Mouse (Mus musculus): ENCODE results near the gene Gnptab. TPM values are rescaled to one million over a fixed set of nuclear protein-coding genes. Genes with fewer than 3 reads are reported as not detected.

Gnptab gene
- polyA plus RNA-seq (2015; fragmentation: Nextera tagmentation; extraction: Ambion mirVana), result 12.3 and 15.0 TPM in 2 replicates

DNA sequence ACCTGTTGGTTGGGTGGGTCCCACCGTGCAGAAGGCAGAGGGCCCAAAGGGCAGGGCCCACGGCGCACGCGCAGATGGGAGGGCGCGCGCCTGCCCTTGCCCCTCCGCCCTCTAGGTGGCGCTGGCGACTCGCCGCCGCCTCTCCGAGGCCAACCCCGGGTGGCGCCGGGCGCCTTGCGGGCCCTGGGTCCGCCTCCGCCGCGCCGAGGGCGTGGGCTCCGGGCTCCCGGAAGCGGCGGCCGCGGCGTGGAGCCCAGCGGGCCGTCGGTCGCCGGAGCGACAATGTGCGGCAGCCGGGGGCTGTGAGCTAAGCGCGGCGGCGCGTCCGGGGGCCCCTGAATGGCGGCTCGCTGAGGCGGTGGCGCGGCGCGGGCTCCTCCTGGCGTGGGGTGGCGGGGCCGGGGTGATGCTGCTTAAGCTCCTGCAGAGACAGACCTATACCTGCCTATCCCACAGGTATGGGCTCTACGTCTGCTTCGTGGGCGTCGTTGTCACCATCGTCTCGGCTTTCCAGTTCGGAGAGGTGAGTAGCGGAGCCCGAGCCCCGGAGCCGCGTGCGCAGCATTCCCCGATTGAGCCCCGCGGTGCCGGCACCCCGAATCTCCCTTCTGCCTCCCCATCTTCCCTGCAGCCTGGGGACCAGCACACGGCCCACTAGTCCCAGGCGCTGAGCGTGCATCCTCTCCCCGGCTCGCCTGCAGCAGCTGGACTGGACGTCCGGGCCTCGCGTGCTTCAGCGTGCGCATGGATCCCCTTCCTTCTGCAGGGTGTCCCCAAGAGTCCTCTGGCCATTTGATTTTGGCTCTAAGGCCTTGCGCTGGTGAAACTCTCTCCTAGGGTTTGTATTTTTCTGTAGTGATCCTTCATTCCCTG is at the start of gene Gnptab, which contains the start of gene Dram1:
Gene Gnptab (plus strand): TSS at position 120 of the 873 bp plus-strand sequence.
Gene Dram1 (minus strand): TSS at position 68 of the 873 bp plus-strand sequence.
- H3K4me2 ChIP-seq (ENCODE audit: low read depth, low read length), result peak within 1 kb of the TSS; percentile 89
- no peaks in the 10 kb centered on the region for H3K9me3 ChIP-seq (ENCODE audit: control insufficient read depth, low read length)
- WGBS, result under 1% methylated on average over 84 of the region's 87 CpGs
- H3K4me1 ChIP-seq (ENCODE audit: control insufficient read depth, insufficient read depth, low read length), result peaks cover 21% of the 10 kb centered on the region
- ATAC-seq, result peak; percentile 92
- no peaks in the 10 kb centered on the region for H3K36me3 ChIP-seq (ENCODE audit: control insufficient read depth, insufficient read depth, low read length)
- peak within 1 kb of the TSS; percentile 84 for H3K27ac ChIP-seq (ENCODE audit: low read length)
- H3K27me3 ChIP-seq (replicated peaks; ENCODE audit: control insufficient read depth, insufficient read depth, low read length), result no peaks in the 10 kb centered on the region
- peak within 1 kb of the TSS; percentile 84 for H3K4me3 ChIP-seq (ENCODE audit: low read length)
- H3K9ac ChIP-seq (ENCODE audit: low read depth, low read length), result peak within 1 kb of the TSS; percentile 84

DNA sequence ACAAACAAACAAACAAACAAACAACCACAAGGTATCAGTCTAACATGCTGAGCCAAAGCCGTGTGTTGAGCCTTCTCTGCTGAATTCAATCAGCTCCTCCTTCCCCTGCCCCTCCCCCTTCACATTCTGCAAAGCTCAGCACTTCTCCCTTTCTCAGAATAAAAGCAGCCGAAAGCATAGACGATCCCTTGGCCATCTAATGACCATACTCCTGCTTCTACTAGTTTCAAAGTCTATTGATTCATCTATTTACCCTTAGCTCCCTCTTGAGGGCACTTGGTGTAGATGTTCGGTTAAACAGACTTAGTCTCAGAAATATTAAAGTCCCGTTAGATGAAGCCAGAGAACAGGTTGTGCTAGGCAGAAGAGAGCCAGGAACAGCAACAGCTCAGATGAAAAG is 48.2 kb upstream of the Gnptab start:
- Histone ChIP-seq H3K4me3 (ENCODE audit: low read length) (no peak overlapping the region), H3K27me3 (replicated peaks; ENCODE audit: control insufficient read depth, insufficient read depth, low read length) (no peaks in the 10 kb centered on the region), H3K4me2 (ENCODE audit: low read depth, low read length) (no peak overlapping the region), H3K27ac (ENCODE audit: low read length) (no peak overlapping the region), H3K9ac (ENCODE audit: low read depth, low read length) (no peak overlapping the region), H3K4me1 (ENCODE audit: control insufficient read depth, insufficient read depth, low read length) (peaks cover 2% of the 10 kb centered on the region; the same call in 1 of the 2 replicates), H3K36me3 (ENCODE audit: control insufficient read depth, insufficient read depth, low read length) (no peaks in the 10 kb centered on the region), H3K9me3 (ENCODE audit: control insufficient read depth, low read length) (no peaks in the 10 kb centered on the region)
- no peak for ATAC-seq
- WGBS, result 22% methylated on average over 5 of the region's 5 CpGs

DNA sequence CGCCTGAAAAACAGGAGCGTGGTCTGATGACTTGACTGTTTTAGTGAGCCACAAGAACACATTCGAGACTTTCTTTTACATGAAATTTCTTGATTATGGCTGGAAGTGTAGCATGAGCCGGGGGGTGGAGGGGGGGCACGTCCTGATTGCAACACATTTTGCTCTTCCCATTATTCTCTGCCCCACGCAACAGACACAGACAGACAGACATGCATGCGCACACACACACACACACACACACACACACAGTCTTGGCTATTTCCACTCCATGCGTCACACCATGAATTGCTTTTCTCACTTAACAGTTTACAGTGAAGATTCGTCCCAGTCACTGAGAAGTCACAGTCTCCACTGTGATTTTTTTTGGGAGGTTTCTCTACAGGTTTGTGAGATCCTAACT is 38.3 kb upstream of the Gnptab start:
- Histone ChIP-seq H3K27ac (ENCODE audit: low read length) (no peak overlapping the region), H3K4me3 (ENCODE audit: low read length) (no peak overlapping the region), H3K9me3 (ENCODE audit: control insufficient read depth, low read length) (no peaks in the 10 kb centered on the region), H3K27me3 (replicated peaks; ENCODE audit: control insufficient read depth, insufficient read depth, low read length) (no peaks in the 10 kb centered on the region), H3K9ac (ENCODE audit: low read depth, low read length) (no peak overlapping the region), H3K4me2 (ENCODE audit: low read depth, low read length) (no peak overlapping the region), H3K36me3 (ENCODE audit: control insufficient read depth, insufficient read depth, low read length) (no peaks in the 10 kb centered on the region), H3K4me1 (ENCODE audit: control insufficient read depth, insufficient read depth, low read length) (no peaks in the 10 kb centered on the region)
- ATAC-seq, result no peak
- 90% methylated on average over 9 of the region's 9 CpGs for WGBS

DNA sequence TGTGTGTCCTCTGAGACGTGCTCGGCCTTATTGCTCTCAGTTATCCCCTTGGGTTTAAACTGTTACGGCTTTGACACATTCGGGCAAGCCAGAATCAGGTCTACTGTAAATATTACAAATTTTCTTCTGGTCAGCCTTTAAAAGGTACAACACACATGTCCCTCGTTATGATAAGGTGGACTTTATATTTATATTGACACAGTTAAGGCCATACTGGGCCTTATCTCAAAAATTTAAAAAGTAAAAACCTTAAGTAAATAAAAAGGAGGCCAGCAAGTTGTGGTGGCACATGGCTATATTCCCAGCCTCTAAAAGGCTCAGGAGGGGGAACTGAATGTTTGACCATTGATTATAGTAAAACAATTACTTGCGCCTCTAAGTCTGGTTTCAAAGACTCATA is 37.6 kb upstream of the Gnptab start:
- ATAC-seq, result peak; percentile 56; the same call in 1 of the 2 replicates
- Histone ChIP-seq H3K4me1 (ENCODE audit: control insufficient read depth, insufficient read depth, low read length) (no peaks in the 10 kb centered on the region), H3K4me3 (ENCODE audit: low read length) (no peak overlapping the region), H3K4me2 (ENCODE audit: low read depth, low read length) (no peak overlapping the region), H3K27me3 (replicated peaks; ENCODE audit: control insufficient read depth, insufficient read depth, low read length) (no peaks in the 10 kb centered on the region), H3K27ac (ENCODE audit: low read length) (no peak overlapping the region), H3K9ac (ENCODE audit: low read depth, low read length) (no peak overlapping the region), H3K9me3 (ENCODE audit: control insufficient read depth, low read length) (no peaks in the 10 kb centered on the region), H3K36me3 (ENCODE audit: control insufficient read depth, insufficient read depth, low read length) (no peaks in the 10 kb centered on the region)
- 65% methylated on average over 6 of the region's 6 CpGs for WGBS

DNA sequence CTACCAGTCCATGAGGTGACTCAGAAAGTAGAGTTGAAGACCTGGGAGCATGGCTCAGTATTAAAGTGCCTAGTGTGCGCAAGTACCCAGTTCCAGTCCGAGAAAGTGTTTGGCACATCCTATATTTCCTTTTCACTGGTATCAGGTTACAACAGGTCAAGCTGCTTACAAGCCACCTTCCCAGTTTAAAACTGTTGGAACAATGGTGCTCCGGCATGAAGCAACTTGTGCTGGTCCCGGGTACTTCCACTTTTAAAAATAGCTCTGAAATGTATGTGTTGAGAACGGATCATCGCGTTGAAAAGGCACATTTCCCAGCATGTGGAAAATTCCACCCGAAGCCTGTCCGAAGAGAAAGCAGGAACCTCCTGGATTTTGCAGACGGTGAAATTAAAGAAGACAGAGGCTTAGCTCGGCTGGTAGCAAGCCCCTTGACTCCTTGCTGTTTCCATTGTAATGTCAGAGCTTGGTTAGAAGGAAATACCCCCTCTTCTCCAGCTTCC is 33.0 kb upstream of the Gnptab start:
- WGBS, result 66% methylated on average over 11 of the region's 11 CpGs
- Histone ChIP-seq H3K27me3 (replicated peaks; ENCODE audit: control insufficient read depth, insufficient read depth, low read length) (no peaks in the 10 kb centered on the region), H3K4me2 (ENCODE audit: low read depth, low read length) (no peak overlapping the region), H3K27ac (ENCODE audit: low read length) (no peak overlapping the region), H3K9me3 (ENCODE audit: control insufficient read depth, low read length) (no peaks in the 10 kb centered on the region), H3K9ac (ENCODE audit: low read depth, low read length) (no peak overlapping the region), H3K4me1 (ENCODE audit: control insufficient read depth, insufficient read depth, low read length) (no peaks in the 10 kb centered on the region), H3K4me3 (ENCODE audit: low read length) (no peak overlapping the region), H3K36me3 (ENCODE audit: control insufficient read depth, insufficient read depth, low read length) (no peaks in the 10 kb centered on the region)
- ATAC-seq, result no peak

DNA sequence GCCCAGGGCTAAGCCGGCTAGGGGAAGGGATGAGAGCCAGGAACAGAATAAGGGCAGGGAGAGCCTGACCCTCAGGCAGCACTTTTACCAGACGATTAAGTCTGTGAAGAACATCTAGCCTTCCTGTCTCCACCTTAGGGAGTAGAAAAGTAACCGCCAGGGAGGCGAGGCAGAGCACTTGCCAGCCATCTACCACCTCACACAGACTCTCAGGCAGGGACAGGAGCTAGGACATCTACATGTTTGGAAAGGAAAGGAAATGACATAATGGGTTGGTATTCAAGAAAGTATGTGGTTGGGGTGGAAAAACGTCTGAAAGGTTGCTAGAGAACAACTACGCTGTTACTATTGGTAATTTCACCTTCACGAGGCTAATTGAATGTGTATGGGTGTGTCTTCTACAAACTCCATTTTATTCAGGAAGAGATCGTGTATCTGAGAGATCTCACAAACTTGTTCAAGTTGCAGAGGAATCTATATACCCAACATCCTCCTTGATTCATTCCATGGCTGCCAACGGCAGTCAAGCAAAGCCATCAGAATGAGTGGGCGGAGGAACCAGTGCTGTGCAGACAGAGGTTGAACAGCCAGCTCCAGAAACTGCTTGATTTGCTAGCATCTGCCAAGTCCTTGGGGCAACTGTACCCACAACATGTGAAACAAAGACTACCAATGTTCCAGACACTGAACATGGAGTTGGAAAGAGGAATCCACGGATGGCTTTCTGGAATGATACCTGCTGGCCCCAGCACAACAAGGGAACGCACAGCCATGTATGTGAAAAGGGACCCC is 32.3 kb upstream of the Gnptab start:
- H3K4me2 ChIP-seq (ENCODE audit: low read depth, low read length), result no peak overlapping the region
- no peak for ATAC-seq
- H3K9ac ChIP-seq (ENCODE audit: low read depth, low read length), result no peak overlapping the region
- no peaks in the 10 kb centered on the region for H3K4me1 ChIP-seq (ENCODE audit: control insufficient read depth, insufficient read depth, low read length)
- no peaks in the 10 kb centered on the region for H3K9me3 ChIP-seq (ENCODE audit: control insufficient read depth, low read length)
- 75% methylated on average over 12 of the region's 12 CpGs for WGBS
- H3K27me3 ChIP-seq (replicated peaks; ENCODE audit: control insufficient read depth, insufficient read depth, low read length), result no peaks in the 10 kb centered on the region
- no peaks in the 10 kb centered on the region for H3K36me3 ChIP-seq (ENCODE audit: control insufficient read depth, insufficient read depth, low read length)
- H3K27ac ChIP-seq (ENCODE audit: low read length), result no peak overlapping the region
- no peak overlapping the region for H3K4me3 ChIP-seq (ENCODE audit: low read length)

DNA sequence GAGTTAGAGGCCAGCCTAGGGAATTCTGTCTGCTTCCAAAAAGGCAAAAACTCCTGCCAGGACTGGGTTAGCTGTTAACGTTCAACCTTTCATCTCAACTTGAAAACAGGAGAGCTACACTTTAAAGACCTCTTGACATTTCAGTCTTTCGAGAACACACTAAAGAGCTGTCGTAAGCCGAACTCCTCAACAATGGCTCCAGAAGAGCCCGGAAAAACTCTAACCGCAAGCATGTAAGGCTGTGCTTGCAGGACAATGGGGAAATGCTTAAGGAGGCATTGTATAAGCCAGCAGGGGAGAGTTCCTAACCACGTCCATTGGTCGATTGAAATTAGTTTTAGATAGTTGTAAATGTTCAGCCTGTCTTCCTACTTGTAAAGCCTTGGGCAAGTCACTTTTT is 29.1 kb upstream of the Gnptab start:
- Histone ChIP-seq H3K4me2 (ENCODE audit: low read depth, low read length) (no peak overlapping the region), H3K9ac (ENCODE audit: low read depth, low read length) (no peak overlapping the region), H3K4me1 (ENCODE audit: control insufficient read depth, insufficient read depth, low read length) (no peaks in the 10 kb centered on the region), H3K36me3 (ENCODE audit: control insufficient read depth, insufficient read depth, low read length) (no peaks in the 10 kb centered on the region), H3K27ac (ENCODE audit: low read length) (no peak overlapping the region), H3K9me3 (ENCODE audit: control insufficient read depth, low read length) (no peaks in the 10 kb centered on the region), H3K4me3 (ENCODE audit: low read length) (no peak overlapping the region), H3K27me3 (replicated peaks; ENCODE audit: control insufficient read depth, insufficient read depth, low read length) (no peaks in the 10 kb centered on the region)
- ATAC-seq, result no peak
- 57% methylated on average over 8 of the region's 8 CpGs for WGBS

DNA sequence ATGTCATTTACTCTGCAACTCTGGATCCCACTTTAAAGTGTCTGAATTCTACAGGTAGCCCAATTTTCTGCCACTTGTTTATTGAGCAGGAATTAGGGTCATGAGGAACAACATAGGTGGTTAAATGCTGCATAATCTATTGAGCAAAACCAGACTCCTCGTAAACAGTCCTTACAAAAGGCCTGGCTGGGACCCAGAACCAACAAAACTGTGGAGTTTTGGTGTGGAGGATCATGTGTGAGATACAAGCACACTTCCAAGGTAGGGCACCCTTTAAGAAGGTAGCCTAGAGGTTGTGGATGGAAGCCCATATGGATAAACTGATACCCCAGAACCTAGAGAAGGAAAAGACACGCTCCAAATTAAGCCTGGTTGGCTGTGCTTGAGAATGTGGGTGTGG is 28.2 kb upstream of the Gnptab start:
- Histone ChIP-seq H3K4me1 (ENCODE audit: control insufficient read depth, insufficient read depth, low read length) (no peaks in the 10 kb centered on the region), H3K4me2 (ENCODE audit: low read depth, low read length) (no peak overlapping the region), H3K9ac (ENCODE audit: low read depth, low read length) (no peak overlapping the region), H3K27me3 (replicated peaks; ENCODE audit: control insufficient read depth, insufficient read depth, low read length) (no peaks in the 10 kb centered on the region), H3K9me3 (ENCODE audit: control insufficient read depth, low read length) (no peaks in the 10 kb centered on the region), H3K36me3 (ENCODE audit: control insufficient read depth, insufficient read depth, low read length) (no peaks in the 10 kb centered on the region), H3K27ac (ENCODE audit: low read length) (no peak overlapping the region), H3K4me3 (ENCODE audit: low read length) (no peak overlapping the region)
- 67% methylated on average over 2 of the region's 2 CpGs for WGBS
- no peak for ATAC-seq

DNA sequence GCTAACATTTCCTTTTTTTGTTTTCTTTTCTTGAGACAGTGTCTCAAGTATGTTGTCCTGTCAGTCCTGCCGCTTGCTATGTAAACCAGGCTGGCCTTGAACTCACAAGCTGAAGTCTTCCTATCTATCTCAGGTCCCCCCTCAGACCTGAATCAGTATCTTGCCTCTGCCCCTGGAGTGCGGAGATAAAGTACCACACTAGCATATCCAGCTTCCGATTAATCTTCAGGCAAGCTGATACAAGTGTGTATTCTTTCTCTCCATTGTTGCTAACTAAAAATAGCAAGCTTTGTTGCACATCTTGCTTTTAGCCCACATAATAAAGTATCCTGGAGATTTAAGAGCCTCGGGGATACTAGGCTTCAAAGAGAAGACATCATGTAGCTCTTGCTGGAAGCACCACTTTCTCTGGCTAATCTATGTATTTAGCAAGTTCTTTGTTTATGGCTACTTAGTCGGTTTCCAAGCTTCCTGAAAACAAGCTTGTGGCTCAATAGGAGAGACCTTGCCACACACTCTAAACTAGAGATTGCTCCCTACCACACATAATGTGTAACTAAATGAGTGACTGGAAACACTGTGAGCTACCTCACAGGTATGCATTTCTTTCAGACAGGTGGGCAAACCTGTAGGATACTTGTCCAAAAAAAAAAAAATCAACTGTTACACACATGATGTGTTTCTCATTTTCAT is 27.4 kb upstream of the Gnptab start:
- Histone ChIP-seq H3K27me3 (replicated peaks; ENCODE audit: control insufficient read depth, insufficient read depth, low read length) (no peaks in the 10 kb centered on the region), H3K4me2 (ENCODE audit: low read depth, low read length) (no peak overlapping the region), H3K4me3 (ENCODE audit: low read length) (no peak overlapping the region), H3K9me3 (ENCODE audit: control insufficient read depth, low read length) (no peaks in the 10 kb centered on the region), H3K27ac (ENCODE audit: low read length) (no peak overlapping the region), H3K9ac (ENCODE audit: low read depth, low read length) (no peak overlapping the region), H3K4me1 (ENCODE audit: control insufficient read depth, insufficient read depth, low read length) (peaks cover 3% of the 10 kb centered on the region; the same call in 1 of the 2 replicates), H3K36me3 (ENCODE audit: control insufficient read depth, insufficient read depth, low read length) (no peaks in the 10 kb centered on the region)
- 63% methylated on average over 5 of the region's 5 CpGs for WGBS
- ATAC-seq, result no peak

All from intestine, embryonic 16.5 days (tissue).